Mouse (Mus musculus) thymus, postnatal 36 days (tissue): ENCODE data around the gene Tmem107.

Experiments
- DNase-seq, 2 experiments: peaks; one replicate each; pipeline ENCODE4 v3.0.0; 2022; ENCODE audit warnings: mixed read lengths in 2 of 2

Gene Tmem107

GRCm38 (mm10) chr11:69109032-69109900 lies 38.7 kb downstream of the Tmem107 start:
- DNase-seq, result no peak

- DNase-seq, result peak; percentile 85 to 87
These were observed 39.9 kb downstream of the Tmem107 start for GRCm38 (mm10) chr11:69110319-69111046.

- DNase-seq, result no peak
These were observed 40.6 kb downstream of the Tmem107 start for GRCm38 (mm10) chr11:69111051-69111810.

- no peak for DNase-seq
These were observed 41.3 kb downstream of the Tmem107 start for GRCm38 (mm10) chr11:69111865-69112264.

- DNase-seq, result no peak
These were observed 43.4 kb downstream of the Tmem107 start for GRCm38 (mm10) chr11:69114018-69114417.

GRCm38 (mm10) chr11:69114621-69115020 lies 44.0 kb downstream of the Tmem107 start:
- no peak for DNase-seq

GRCm38 (mm10) chr11:69116843-69117242 lies 46.2 kb downstream of the Tmem107 start:
- DNase-seq, result no peak

GRCm38 (mm10) chr11:69117737-69118695 lies 47.4 kb downstream of the Tmem107 start:
- peak; percentile 77 to 82 for DNase-seq

- DNase-seq, result peak; percentile 79 to 87
These were observed 48.2 kb downstream of the Tmem107 start for GRCm38 (mm10) chr11:69118765-69119164.

GRCm38 (mm10) chr11:69119446-69120155 lies 49.0 kb downstream of the Tmem107 start:
- DNase-seq, result no peak

- no peak for DNase-seq
These were observed 49.8 kb downstream of the Tmem107 start, which contains the start of gene Hes7 for GRCm38 (mm10) chr11:69120221-69121000. Gene Hes7, plus strand, starts transcription at chr11:69120404.

- no peak for DNase-seq
These were observed 50.6 kb downstream of the Tmem107 start for GRCm38 (mm10) chr11:69121001-69121740.

GRCm38 (mm10) chr11:69121741-69122335 lies 51.2 kb downstream of the Tmem107 start:
- peak in 1 of 2 experiments; percentile 34 for DNase-seq

GRCm38 (mm10) chr11:69122336-69122951 lies 51.8 kb downstream of the Tmem107 start, which contains the start of gene 9130213A22Rik:
Gene 9130213A22Rik, minus strand, starts transcription at chr11:69122589.
- DNase-seq, result peak; percentile 83 to 86
